Comparison of ENCODE assay signal across 8 mouse cellular contexts in genomic region chr2:116900273-116900843, GRCm38 (mm10). TPM values are rescaled to one million over a fixed set of nuclear protein-coding genes. Genes with fewer than 3 reads are reported as not detected.
A peak's percentile ranks its signal among the peaks of the same experiment; 100 is the strongest.
DNase-seq lines count a peak whose midpoint lies in the region; ATAC-seq lines count a peak whose summit lies in the region.

No protein-coding gene starts in this region.

- ATAC-seq in kidney, embryonic 16.5 days (ENCODE audit: low FRiP score, low TSS enrichment), result peak; percentile 77
- ATAC-seq in forebrain, embryonic 16.5 days, result peak; percentile 50

- H3K9ac ChIP-seq in kidney, embryonic 16.5 days (replicated peaks; ENCODE audit: low read length), result peak overlapping the region; percentile 63
- H3K9ac ChIP-seq in forebrain, embryonic 16.5 days (replicated peaks; ENCODE audit: low read depth, low read length), result peak overlapping the region; percentile 43

- H3K4me2 ChIP-seq in kidney, embryonic 16.5 days (replicated peaks; ENCODE audit: low read depth, low read length), result peak overlapping the region; percentile 67
- peak overlapping the region; percentile 60 for H3K4me2 ChIP-seq in forebrain, embryonic 16.5 days (ENCODE audit: low read length)

- H3K4me1 ChIP-seq in kidney, embryonic 16.5 days (ENCODE audit: insufficient read depth, low read length), result no peaks in the 10 kb centered on the region; the same call in 1 of the 2 replicates
- peaks cover 3% of the 10 kb centered on the region for H3K4me1 ChIP-seq in forebrain, embryonic 16.5 days (replicated peaks; ENCODE audit: control insufficient read depth, insufficient read depth, low read length)

- WGBS in kidney, embryonic 16.5 days, result 33% methylated on average over 10 of the region's 10 CpGs
- WGBS in forebrain, embryonic 16.5 days, result 31% methylated on average over 10 of the region's 10 CpGs

- peak overlapping the region; percentile 39 for H3K4me3 ChIP-seq in kidney, embryonic 16.5 days (ENCODE audit: low read length)
- H3K4me3 ChIP-seq in forebrain, embryonic 16.5 days (replicated peaks; ENCODE audit: low read length), result peak overlapping the region; percentile 37

- H3K27ac ChIP-seq in kidney, embryonic 16.5 days (ENCODE audit: low read length), result no peak overlapping the region
- no peak overlapping the region for H3K27ac ChIP-seq in forebrain, embryonic 16.5 days (ENCODE audit: low read length)

- no peaks in the 10 kb centered on the region for H3K9me3 ChIP-seq in kidney, embryonic 16.5 days (ENCODE audit: low read length)
- H3K9me3 ChIP-seq in forebrain, embryonic 16.5 days (ENCODE audit: control insufficient read depth, low read length), result no peaks in the 10 kb centered on the region

- DNase-seq in kidney, adult 8-10 months, result no peak
- peak; percentile 14 for DNase-seq in NIH3T3 (ENCODE audit: low read depth)
- DNase-seq in lung, postnatal 36 days, result peak; percentile 19
- DNase-seq in frontal cortex, postnatal 14 days (ENCODE audit: low spot score in 2 of 2), result no peak
- DNase-seq in T-cell, adult 2 months (ENCODE audit: low spot score), result no peak
- no peak for DNase-seq in adrenal gland, adult (ENCODE audit: inconsistent age in 2 of 2, low spot score in 1 of 2)

- H3K27me3 ChIP-seq in kidney, embryonic 16.5 days (ENCODE audit: insufficient read depth, low read length), result peaks cover 5% of the 10 kb centered on the region; the same call in 1 of the 2 replicates
- H3K27me3 ChIP-seq in forebrain, embryonic 16.5 days (replicated peaks; ENCODE audit: control insufficient read depth, insufficient read depth, low read length), result no peaks in the 10 kb centered on the region

- no peaks in the 10 kb centered on the region for H3K36me3 ChIP-seq in kidney, embryonic 16.5 days (ENCODE audit: insufficient read depth, low read length)
- no peaks in the 10 kb centered on the region for H3K36me3 ChIP-seq in forebrain, embryonic 16.5 days (ENCODE audit: control insufficient read depth, insufficient read depth)

RNA-seq across cellular contexts. Expression of gene Tmco5, which starts 21.9 kb away (rescaled TPM):
- polyA plus RNA-seq in kidney, embryonic 16.5 days (2015; fragmentation: Nextera tagmentation; extraction: Ambion mirVana), result not detected in 2 replicates
- not detected in 2 replicates for polyA plus RNA-seq in forebrain, embryonic 16.5 days (2015; fragmentation: Nextera tagmentation; extraction: Ambion mirVana)

Comparison
In these comparisons a context has a peak if more than half of its experiments do, and no peak if none do; other contexts are left out.
1. DNase-seq: peak in NIH3T3 (single experiment) and lung, postnatal 36 days (single experiment); none in kidney, adult 8-10 months (0 of 2), frontal cortex, postnatal 14 days (0 of 2), T-cell, adult 2 months (single experiment) and adrenal gland, adult (0 of 2).